Mouse (Mus musculus) erythroblast, adult 5-6 weeks (primary cell): Measurements from ENCODE around the gene Nxph3. TPM values are rescaled to one million over a fixed set of nuclear protein-coding genes. Genes with fewer than 3 reads are reported as not detected.

ENCODE experiments used
- ATAC-seq: replicated peaks from 2 replicates; pipeline ENCODE4 v1.8.0; 2016; ENCODE audit warnings: moderate number of reproducible peaks, mild to moderate bottlenecking, moderate TSS enrichment, inconsistent platforms; ENCODE audit not compliant: poor library complexity, low FRiP score, severe bottlenecking
- total RNA-seq, 2 experiments: library from RNA; stranded (forward) in 1 of 2; stranded (reverse) in 1 of 2; fragments of 150-400 nt in 1 of 2; fragments of 200-764, 138-1000 nt in 1 of 2; gene quantifications; 2 replicates each; pipeline versions ENCODE4 v1.2.3 to v1.2.4; 2015 to 2017; ENCODE audit warnings: low replicate concordance in 2 of 2

Gene Nxph3
- total RNA-seq (2015; ENCODE audit: low replicate concordance) (not detected in 2 replicates), total RNA-seq (2017; ENCODE audit: low replicate concordance) (not detected in 2 replicates)

GRCm38 (mm10) chr11:95514298-95514861, at the start of gene Nxph3:
Gene Nxph3 (minus strand): TSS chr11:95514570.
- no peak for ATAC-seq

- no peak for ATAC-seq
Observed at GRCm38 (mm10) chr11:95563849-95564248, 49.5 kb upstream of the Nxph3 start.

- ATAC-seq = no peak
Observed at GRCm38 (mm10) chr11:95560773-95561172, 46.4 kb upstream of the Nxph3 start.

GRCm38 (mm10) chr11:95559761-95560160, 45.4 kb upstream of the Nxph3 start:
- no peak for ATAC-seq

GRCm38 (mm10) chr11:95557719-95558118, 43.3 kb upstream of the Nxph3 start:
- ATAC-seq = no peak

- no peak for ATAC-seq
Observed at GRCm38 (mm10) chr11:95557032-95557431, 42.7 kb upstream of the Nxph3 start.

GRCm38 (mm10) chr11:95555279-95555678, 40.9 kb upstream of the Nxph3 start:
- ATAC-seq = no peak

- ATAC-seq = no peak
Observed at GRCm38 (mm10) chr11:95550301-95551021, 36.1 kb upstream of the Nxph3 start.

GRCm38 (mm10) chr11:95546021-95546782, 31.8 kb upstream of the Nxph3 start:
- ATAC-seq = no peak

GRCm38 (mm10) chr11:95544546-95545327, 30.4 kb upstream of the Nxph3 start:
- no peak for ATAC-seq

- no peak for ATAC-seq
Observed at GRCm38 (mm10) chr11:95540637-95541385, 26.4 kb upstream of the Nxph3 start.

GRCm38 (mm10) chr11:95538378-95539104, 24.2 kb upstream of the Nxph3 start:
- ATAC-seq = no peak

- peak; percentile 73 for ATAC-seq
Observed at GRCm38 (mm10) chr11:95533484-95534160, 19.3 kb upstream of the Nxph3 start.

- ATAC-seq = no peak
Observed at GRCm38 (mm10) chr11:95532353-95533072, 18.1 kb upstream of the Nxph3 start.

GRCm38 (mm10) chr11:95528231-95528630, 13.9 kb upstream of the Nxph3 start:
- ATAC-seq = no peak

GRCm38 (mm10) chr11:95527307-95527706, 12.9 kb upstream of the Nxph3 start:
- no peak for ATAC-seq

- peak; percentile 54 for ATAC-seq
Observed at GRCm38 (mm10) chr11:95521563-95521962, 7.2 kb upstream of the Nxph3 start.
